Mouse (Mus musculus): ENCODE results near the gene Fam172a. TPM values are rescaled to one million over a fixed set of nuclear protein-coding genes. Genes with fewer than 3 reads are reported as not detected.

Fam172a gene
- total and polyA plus RNA-seq, 2 experiments, result 2.9 to 9.6 TPM

DNA sequence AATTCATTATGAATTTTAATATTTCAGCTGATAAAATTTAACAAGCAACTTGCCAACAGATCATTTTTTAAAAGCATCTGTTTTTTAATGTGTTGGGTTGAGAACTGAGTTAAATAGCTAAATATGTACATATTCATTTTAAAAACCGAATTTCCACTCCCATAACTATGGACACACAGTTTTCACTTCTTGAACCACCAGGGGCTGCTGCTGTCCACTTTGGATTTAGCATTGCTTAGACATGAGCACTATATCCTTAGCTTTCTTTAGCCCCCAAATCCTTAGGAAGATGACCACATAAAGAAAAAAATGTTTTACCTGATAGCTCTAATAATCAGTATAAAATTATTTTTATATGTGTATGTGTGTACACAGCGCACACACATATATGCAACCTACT lies 207.4 kb downstream of the Fam172a start:
- Histone ChIP-seq H3K4me3 (ENCODE audit: insufficient read depth, low read depth, low read length) (no peak overlapping the region), H3K9ac (ENCODE audit: low read depth, low read length) (no peak overlapping the region), H3K4me1 (ENCODE audit: control insufficient read depth, insufficient read depth, low read length) (no peaks in the 10 kb centered on the region), H3K79me2 (ENCODE audit: control insufficient read depth, insufficient read depth, low read length) (no peaks in the 10 kb centered on the region), H3K36me3 (ENCODE audit: control insufficient read depth, insufficient read depth, low read length) (no peaks in the 10 kb centered on the region; the same call in 1 of the 2 replicates), H3K27ac (replicated peaks; ENCODE audit: insufficient read depth, low read depth, low read length) (no peak overlapping the region), H3K27me3 (ENCODE audit: control insufficient read depth, insufficient read depth, low read length) (no peaks in the 10 kb centered on the region)
- no peak for DNase-seq (ENCODE audit: extremely low read depth, low read depth, low spot score)
- 75% methylated on average over 2 of the region's 2 CpGs for WGBS
- TF ChIP-seq CTCF (IDR thresholded peaks at IDR 0.05; ENCODE audit: low read depth, low read length) (no peak), POLR2A (IDR thresholded peaks at IDR 0.05; ENCODE audit: extremely low read depth, insufficient read depth, low read length) (no peak)

DNA sequence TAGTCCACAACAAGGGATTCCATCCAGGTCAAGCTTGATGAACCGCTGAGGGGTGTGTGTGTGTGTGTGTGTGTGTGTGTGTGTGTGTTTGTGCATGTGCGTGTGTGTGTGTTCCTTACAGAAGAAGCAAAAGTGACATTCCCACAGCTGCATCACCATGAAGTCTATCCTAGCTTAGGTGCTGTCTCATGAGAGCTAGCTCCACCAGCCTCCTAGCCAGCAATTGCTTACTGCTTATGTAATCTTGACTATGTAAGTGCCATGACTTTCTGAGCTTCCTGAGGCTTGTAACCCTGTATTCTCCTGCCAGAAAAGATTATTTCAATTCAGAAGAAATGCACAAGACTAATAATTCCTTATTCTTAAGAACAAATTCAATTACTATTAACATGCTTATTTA lies 221.0 kb downstream of the Fam172a start:
- Histone ChIP-seq H3K79me2 (ENCODE audit: control insufficient read depth, insufficient read depth, low read length) (no peaks in the 10 kb centered on the region), H3K9ac (ENCODE audit: low read depth, low read length) (no peak overlapping the region)

DNA sequence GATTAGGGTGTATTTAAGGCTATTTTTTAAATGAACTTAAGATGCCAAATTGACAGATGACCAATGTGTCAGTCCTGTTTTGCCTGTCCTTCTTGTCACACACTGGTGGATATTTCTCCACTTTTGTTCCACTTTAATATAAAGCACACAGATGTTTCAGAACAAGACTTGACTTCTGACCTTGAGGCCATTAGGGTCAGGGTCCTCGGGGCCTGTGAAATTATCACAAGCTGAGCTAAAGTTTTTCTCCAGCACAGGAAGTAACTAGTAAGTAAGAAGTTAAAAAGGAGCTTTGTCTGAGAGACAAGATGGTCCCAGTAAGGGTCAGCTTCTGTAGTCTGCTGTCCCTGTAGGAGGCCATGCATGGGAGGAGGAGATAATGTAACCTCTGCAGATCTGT lies 255.8 kb downstream of the Fam172a start:
- no peaks in the 10 kb centered on the region for H3K27me3 ChIP-seq (ENCODE audit: control insufficient read depth, insufficient read depth, low read length)
- DNase-seq (ENCODE audit: extremely low read depth, low read depth, low spot score), result no peak
- H3K79me2 ChIP-seq (ENCODE audit: control insufficient read depth, insufficient read depth, low read length), result no peaks in the 10 kb centered on the region
- no peak overlapping the region for H3K9ac ChIP-seq (ENCODE audit: low read depth, low read length)
- 40% methylated on average over 1 of the region's 1 CpGs for WGBS
- no peak overlapping the region for H3K27ac ChIP-seq (replicated peaks; ENCODE audit: insufficient read depth, low read depth, low read length)
- H3K4me3 ChIP-seq (ENCODE audit: insufficient read depth, low read depth, low read length), result no peak overlapping the region
- no peaks in the 10 kb centered on the region for H3K4me1 ChIP-seq (ENCODE audit: control insufficient read depth, insufficient read depth, low read length)
- TF ChIP-seq POLR2A (IDR thresholded peaks at IDR 0.05; ENCODE audit: extremely low read depth, insufficient read depth, low read length) (no peak), CTCF (IDR thresholded peaks at IDR 0.05; ENCODE audit: low read depth, low read length) (no peak)
- H3K36me3 ChIP-seq (ENCODE audit: control insufficient read depth, insufficient read depth, low read length), result no peaks in the 10 kb centered on the region

More for the DNA sequence above, 221.0 kb downstream of the Fam172a start:
- DNase-seq (ENCODE audit: extremely low read depth, low read depth, low spot score), result no peak
- 93% methylated on average over 2 of the region's 2 CpGs for WGBS
- Histone ChIP-seq H3K4me1 (ENCODE audit: control insufficient read depth, insufficient read depth, low read length) (no peaks in the 10 kb centered on the region), H3K36me3 (ENCODE audit: control insufficient read depth, insufficient read depth, low read length) (no peaks in the 10 kb centered on the region), H3K27me3 (ENCODE audit: control insufficient read depth, insufficient read depth, low read length) (no peaks in the 10 kb centered on the region), H3K4me3 (ENCODE audit: insufficient read depth, low read depth, low read length) (no peak overlapping the region), H3K27ac (replicated peaks; ENCODE audit: insufficient read depth, low read depth, low read length) (no peak overlapping the region)
- TF ChIP-seq POLR2A (IDR thresholded peaks at IDR 0.05; ENCODE audit: extremely low read depth, insufficient read depth, low read length), result no peak
- no peak for TF ChIP-seq CTCF (IDR thresholded peaks at IDR 0.05; ENCODE audit: low read depth, low read length)

DNA sequence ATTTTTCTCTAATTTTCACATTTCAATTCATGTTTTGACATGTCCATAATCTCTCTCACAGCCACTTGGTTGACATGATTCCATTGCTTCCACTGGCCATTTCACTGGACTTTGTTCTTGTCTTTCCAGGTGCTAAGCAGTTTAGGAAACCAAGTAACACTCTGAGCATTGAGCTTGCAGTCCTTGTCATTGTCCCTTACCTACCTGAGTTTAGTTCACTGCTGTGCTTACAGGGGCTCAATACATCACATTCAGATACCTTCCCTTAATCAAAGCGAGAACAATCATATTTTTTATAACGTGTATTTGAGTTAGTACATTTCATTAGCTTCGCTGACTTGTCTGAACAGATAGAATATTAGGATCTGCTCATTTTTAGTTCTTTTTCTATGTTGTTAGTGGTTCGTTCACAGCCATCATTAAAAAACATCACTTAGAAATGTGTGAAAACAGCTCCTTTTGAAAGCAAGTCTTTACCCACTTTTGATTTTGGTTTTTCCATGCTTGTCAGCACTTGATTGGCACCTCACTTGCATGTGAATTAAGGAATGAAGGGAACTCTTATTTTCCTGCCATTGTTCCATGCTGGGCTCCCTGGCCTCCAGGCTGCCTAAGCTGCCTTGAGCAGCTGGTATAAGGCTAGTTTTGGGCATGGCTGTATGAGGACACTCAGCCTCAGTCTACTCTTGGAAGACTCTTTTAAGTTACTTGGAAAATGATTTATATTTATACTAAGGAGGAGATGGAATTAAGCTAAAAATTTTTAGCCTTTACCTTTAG lies 257.9 kb downstream of the Fam172a start:
- 92% methylated on average over 4 of the region's 4 CpGs for WGBS
- TF ChIP-seq POLR2A (IDR thresholded peaks at IDR 0.05; ENCODE audit: extremely low read depth, insufficient read depth, low read length) (no peak), CTCF (IDR thresholded peaks at IDR 0.05; ENCODE audit: low read depth, low read length) (no peak)
- H3K4me1 ChIP-seq (ENCODE audit: control insufficient read depth, insufficient read depth, low read length), result no peaks in the 10 kb centered on the region

DNA sequence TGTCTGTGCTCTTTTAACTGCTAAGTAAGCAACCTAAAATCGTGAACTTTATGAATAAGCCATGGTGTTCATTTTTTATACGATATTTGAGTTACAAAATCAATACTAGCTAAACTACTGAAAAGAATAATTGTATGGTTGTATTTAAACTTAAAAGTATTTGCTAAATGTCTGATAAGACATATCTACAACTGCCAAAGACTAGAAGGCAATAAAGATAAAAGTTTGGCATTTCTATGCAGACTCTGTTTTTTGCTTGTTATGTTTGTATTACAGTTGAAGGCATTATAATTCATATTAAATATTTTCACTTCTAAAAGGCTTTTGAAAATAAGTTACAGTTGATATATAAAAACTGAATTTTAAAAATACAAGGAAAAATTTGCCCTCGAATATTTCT lies 274.4 kb downstream of the Fam172a start:
- Histone ChIP-seq H3K27ac (replicated peaks; ENCODE audit: insufficient read depth, low read depth, low read length) (no peak overlapping the region), H3K36me3 (ENCODE audit: control insufficient read depth, insufficient read depth, low read length) (no peaks in the 10 kb centered on the region), H3K27me3 (ENCODE audit: control insufficient read depth, insufficient read depth, low read length) (no peaks in the 10 kb centered on the region), H3K4me1 (ENCODE audit: control insufficient read depth, insufficient read depth, low read length) (no peaks in the 10 kb centered on the region), H3K4me3 (ENCODE audit: insufficient read depth, low read depth, low read length) (no peak overlapping the region), H3K79me2 (ENCODE audit: control insufficient read depth, insufficient read depth, low read length) (no peaks in the 10 kb centered on the region), H3K9ac (ENCODE audit: low read depth, low read length) (no peak overlapping the region)
- TF ChIP-seq POLR2A (IDR thresholded peaks at IDR 0.05; ENCODE audit: extremely low read depth, insufficient read depth, low read length), result no peak
- no peak for TF ChIP-seq CTCF (IDR thresholded peaks at IDR 0.05; ENCODE audit: low read depth, low read length)
- DNase-seq (ENCODE audit: extremely low read depth, low read depth, low spot score), result no peak
- 59% methylated on average over 3 of the region's 3 CpGs for WGBS

More for the DNA sequence above, 257.9 kb downstream of the Fam172a start:
- H3K27ac ChIP-seq (replicated peaks; ENCODE audit: insufficient read depth, low read depth, low read length), result no peak overlapping the region
- no peak for DNase-seq (ENCODE audit: extremely low read depth, low read depth, low spot score)
- H3K79me2 ChIP-seq (ENCODE audit: control insufficient read depth, insufficient read depth, low read length), result no peaks in the 10 kb centered on the region
- no peaks in the 10 kb centered on the region for H3K27me3 ChIP-seq (ENCODE audit: control insufficient read depth, insufficient read depth, low read length)
- H3K9ac ChIP-seq (ENCODE audit: low read depth, low read length), result no peak overlapping the region
- no peak overlapping the region for H3K4me3 ChIP-seq (ENCODE audit: insufficient read depth, low read depth, low read length)
- no peaks in the 10 kb centered on the region for H3K36me3 ChIP-seq (ENCODE audit: control insufficient read depth, insufficient read depth, low read length)

DNA sequence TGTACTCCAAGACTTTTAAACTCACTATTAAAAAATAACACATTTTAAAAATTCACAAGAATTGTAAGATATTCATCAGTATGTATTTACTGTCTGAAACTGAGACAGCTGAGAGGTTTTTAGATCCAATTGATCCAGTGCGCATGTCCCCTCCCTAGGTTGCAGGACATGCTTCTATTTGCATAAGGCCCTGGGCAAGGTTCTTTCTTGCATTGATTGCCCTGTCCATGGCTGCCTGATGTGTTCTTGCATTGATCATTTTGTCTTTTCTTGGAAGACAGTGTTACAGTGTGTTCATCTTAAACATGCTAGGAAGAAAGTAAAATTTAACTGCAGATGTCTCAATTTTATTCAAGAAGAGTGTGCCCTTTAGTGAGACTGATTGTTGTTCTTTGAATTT lies 275.3 kb downstream of the Fam172a start:
- 42% methylated on average over 1 of the region's 1 CpGs for WGBS

More for the DNA sequence above, 275.3 kb downstream of the Fam172a start:
- Histone ChIP-seq H3K27ac (replicated peaks; ENCODE audit: insufficient read depth, low read depth, low read length) (no peak overlapping the region), H3K79me2 (ENCODE audit: control insufficient read depth, insufficient read depth, low read length) (no peaks in the 10 kb centered on the region), H3K9ac (ENCODE audit: low read depth, low read length) (no peak overlapping the region), H3K27me3 (ENCODE audit: control insufficient read depth, insufficient read depth, low read length) (no peaks in the 10 kb centered on the region), H3K36me3 (ENCODE audit: control insufficient read depth, insufficient read depth, low read length) (no peaks in the 10 kb centered on the region), H3K4me3 (ENCODE audit: insufficient read depth, low read depth, low read length) (no peak overlapping the region), H3K4me1 (ENCODE audit: control insufficient read depth, insufficient read depth, low read length) (no peaks in the 10 kb centered on the region)
- TF ChIP-seq POLR2A (IDR thresholded peaks at IDR 0.05; ENCODE audit: extremely low read depth, insufficient read depth, low read length), result no peak
- TF ChIP-seq CTCF (IDR thresholded peaks at IDR 0.05; ENCODE audit: low read depth, low read length), result no peak
- DNase-seq (ENCODE audit: extremely low read depth, low read depth, low spot score), result peak; percentile 54

All from liver, adult 2 months (tissue).